Mouse (Mus musculus) C2C12 (cell line): ENCODE measurements around the gene Slc34a3.
A peak's percentile ranks its signal among the peaks of the same experiment; 100 is the strongest.

Source experiments
- CTCF ChIP-seq: IDR thresholded peaks from one replicate; pipeline ENCODE4 v1.5.1; 2011; ENCODE audit not compliant: control insufficient read depth, insufficient read depth, insufficient read length
- FOSL1 ChIP-seq: IDR thresholded peaks from one replicate; pipeline ENCODE4 v1.8.0; 2011; ENCODE audit warnings: mild to moderate bottlenecking, low read length; ENCODE audit not compliant: poor library complexity, insufficient read depth, severe bottlenecking
- MAX ChIP-seq: IDR thresholded peaks from one replicate; pipeline ENCODE4 v1.6.1; 2011; ENCODE audit warnings: mild to moderate bottlenecking, control low read depth
- MYOD1 ChIP-seq: IDR thresholded peaks from one replicate; pipeline ENCODE4 v1.6.1; 2011; ENCODE audit warnings: low read depth; ENCODE audit not compliant: control insufficient read depth, insufficient read length
- MYOG ChIP-seq: IDR thresholded peaks from one replicate; pipeline ENCODE4 v1.6.1; 2011; ENCODE audit not compliant: control insufficient read depth, insufficient read length; ENCODE audit errors: extremely low read depth

GRCm38 (mm10) chr2:25185625-25186574 is 48.3 kb downstream of the Slc34a3 start:
- no peak for TF ChIP-seq MAX
- TF ChIP-seq CTCF, result peak; percentile 17
- no peak for TF ChIP-seq MYOG
- TF ChIP-seq FOSL1, result no peak
- TF ChIP-seq MYOD1, result no peak
